Mouse (Mus musculus) neural tube, embryonic 11.5 days (tissue): Measurements from ENCODE around the gene Zfp316. TPM values are rescaled to one million over a fixed set of nuclear protein-coding genes. Genes with fewer than 3 reads are reported as not detected.

Source experiments
- ATAC-seq: fragments of 200-750 bp; cut with Nextera tagmentation; 2 replicates; pipeline ENCODE4 v1.8.0; 2017; ENCODE audit warnings: moderate number of reproducible peaks, mild to moderate bottlenecking, moderate TSS enrichment, moderate library complexity; ENCODE audit not compliant: insufficient read depth, low FRiP score, low TSS enrichment
- DNase-seq: peaks from one replicate; pipeline ENCODE4 v3.0.0-alpha.2; 2015; ENCODE audit warnings: low spot score
- H3K27ac ChIP-seq: fragments of 300-500 bp; sonication (generic); 2 replicates; pipeline ENCODE4 v1.5.1; 2014; ENCODE audit warnings: low read depth, mild to moderate bottlenecking, low read length
- H3K27me3 ChIP-seq: fragments of 300-500 bp; sonication (generic); 2 replicates; pipeline ENCODE4 v1.6.1; 2014; ENCODE audit warnings: mild to moderate bottlenecking, low read length, mixed read lengths; ENCODE audit not compliant: control insufficient read depth, insufficient read depth
- H3K36me3 ChIP-seq: fragments of 300-500 bp; sonication (generic); 2 replicates; pipeline ENCODE4 v1.6.1; 2014; ENCODE audit warnings: mild to moderate bottlenecking, low read length, moderate library complexity, mixed read lengths; ENCODE audit not compliant: control insufficient read depth, insufficient read depth
- H3K4me1 ChIP-seq: fragments of 300-500 bp; sonication (generic); 2 replicates; pipeline ENCODE4 v1.6.1; 2014; ENCODE audit warnings: low read length, mixed read lengths; ENCODE audit not compliant: control insufficient read depth, insufficient read depth
- H3K4me2 ChIP-seq: fragments of 300-500 bp; sonication (generic); 2 replicates; pipeline ENCODE4 v1.6.1; 2014; ENCODE audit warnings: low read depth, mild to moderate bottlenecking, moderate library complexity
- H3K4me3 ChIP-seq: fragments of 300-500 bp; sonication (generic); 2 replicates; pipeline ENCODE4 v1.5.1; 2014; ENCODE audit warnings: low read depth, low read length
- H3K9ac ChIP-seq: fragments of 300-500 bp; sonication (generic); 2 replicates; pipeline ENCODE4 v1.6.1; 2014; ENCODE audit warnings: mild to moderate bottlenecking, low read length
- H3K9me3 ChIP-seq: fragments of 300-500 bp; sonication (generic); 2 replicates; pipeline ENCODE4 v1.6.1; 2016; ENCODE audit warnings: low read length; ENCODE audit not compliant: control insufficient read depth
- WGBS: fragments of 180-500 bp; shearing (Covaris S2); extraction: QIAGEN DNeasy Blood & Tissue Kit; methylation state at CpG from one replicate; pipeline ENCODE4 v1.1.7; 2014; 5-methylcytosine and 5-hydroxymethylcytosine counted together
- polyA plus RNA-seq: library from polyadenylated mRNA; unstranded; fragments of >200 nt; fragmentation: Nextera tagmentation; extraction: Ambion mirVana; gene quantifications from 2 replicates; pipeline ENCODE4 v1.2.1, GENCODE M21; 2014

Gene Zfp316
- 4.1 and 4.8 TPM in 2 replicates for polyA plus RNA-seq

DNA sequence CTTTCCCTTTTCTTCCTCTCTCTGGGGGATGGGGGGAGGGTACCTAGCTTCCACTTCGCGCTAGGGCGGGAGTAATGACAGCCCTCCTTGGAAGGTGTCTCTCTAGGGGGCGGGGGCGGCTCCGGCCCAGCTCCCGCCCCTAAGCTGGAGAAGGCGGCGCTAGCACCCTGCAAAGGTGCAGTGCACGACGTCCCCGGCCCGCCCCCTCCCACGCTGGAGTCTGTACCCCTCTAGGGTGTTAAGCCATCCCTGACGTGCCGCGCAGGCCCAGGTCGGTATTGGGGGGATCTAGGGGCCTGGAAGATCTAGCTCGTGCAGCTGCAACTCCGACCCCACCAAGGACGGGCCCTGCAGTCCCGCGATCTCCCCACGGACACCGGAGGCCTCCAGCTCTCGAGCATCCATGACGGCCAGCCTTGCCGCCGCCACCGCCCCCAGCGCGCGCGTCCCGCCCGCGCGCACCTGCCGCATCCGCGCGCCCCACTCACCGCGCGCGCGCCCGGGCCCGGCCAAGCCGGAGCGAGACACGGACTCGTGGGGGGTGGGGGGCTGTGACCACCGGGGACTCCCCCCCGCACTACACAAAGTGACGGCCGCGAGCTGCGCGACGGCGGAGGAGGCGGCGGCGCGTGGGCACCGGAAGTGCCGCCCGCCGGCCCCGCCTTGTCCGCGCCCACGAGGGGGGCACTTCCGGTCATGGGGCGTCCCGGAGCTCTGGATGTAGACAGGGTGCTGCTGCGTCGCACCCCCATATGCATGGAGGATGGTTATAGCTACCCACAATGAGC lies at the start of gene Zfp316:
TSS of gene Zfp316 (minus strand) at position 660 of the 788 bp plus-strand sequence.
- WGBS: under 1% methylated on average over 69 of the region's 79 CpGs
- peak within 1 kb of the TSS; percentile 92 for H3K4me2 ChIP-seq
- ATAC-seq: peak; percentile 75

DNA sequence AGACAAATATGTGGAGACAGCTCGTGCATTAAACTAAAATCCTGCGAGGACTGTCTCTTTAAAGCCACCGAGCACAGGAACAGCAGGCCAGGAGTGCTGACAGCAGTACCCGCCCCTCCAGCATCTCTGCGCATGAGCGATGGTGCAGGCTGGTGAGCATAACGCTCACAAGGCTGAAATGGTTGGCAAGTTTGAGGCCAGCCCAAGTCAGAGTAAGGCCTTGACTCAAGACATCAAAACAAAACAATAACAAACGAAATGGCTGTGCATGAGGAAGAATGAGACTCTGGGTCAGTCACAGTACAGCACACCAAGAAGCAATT lies 47.4 kb upstream of the Zfp316 start:
- Histone ChIP-seq H3K4me3 (no peak overlapping the region), H3K27ac (no peak overlapping the region), H3K9me3 (no peaks in the 10 kb centered on the region), H3K4me1 (peaks cover 6% of the 10 kb centered on the region), H3K27me3 (no peaks in the 10 kb centered on the region), H3K9ac (no peak overlapping the region), H3K4me2 (no peak overlapping the region), H3K36me3 (peaks cover 4% of the 10 kb centered on the region)
- ATAC-seq: no peak
- WGBS: 92% methylated on average over 8 of the region's 8 CpGs
- no peak for DNase-seq

More for the DNA sequence above, at the start of gene Zfp316:
- Histone ChIP-seq H3K27me3 (no peaks in the 10 kb centered on the region), H3K27ac (peak within 1 kb of the TSS; percentile 53), H3K4me1 (peaks cover 17% of the 10 kb centered on the region), H3K9me3 (no peaks in the 10 kb centered on the region), H3K9ac (peak within 1 kb of the TSS; percentile 91), H3K36me3 (no peaks in the 10 kb centered on the region), H3K4me3 (peak within 1 kb of the TSS; percentile 97)
- DNase-seq: peak; percentile 86

DNA sequence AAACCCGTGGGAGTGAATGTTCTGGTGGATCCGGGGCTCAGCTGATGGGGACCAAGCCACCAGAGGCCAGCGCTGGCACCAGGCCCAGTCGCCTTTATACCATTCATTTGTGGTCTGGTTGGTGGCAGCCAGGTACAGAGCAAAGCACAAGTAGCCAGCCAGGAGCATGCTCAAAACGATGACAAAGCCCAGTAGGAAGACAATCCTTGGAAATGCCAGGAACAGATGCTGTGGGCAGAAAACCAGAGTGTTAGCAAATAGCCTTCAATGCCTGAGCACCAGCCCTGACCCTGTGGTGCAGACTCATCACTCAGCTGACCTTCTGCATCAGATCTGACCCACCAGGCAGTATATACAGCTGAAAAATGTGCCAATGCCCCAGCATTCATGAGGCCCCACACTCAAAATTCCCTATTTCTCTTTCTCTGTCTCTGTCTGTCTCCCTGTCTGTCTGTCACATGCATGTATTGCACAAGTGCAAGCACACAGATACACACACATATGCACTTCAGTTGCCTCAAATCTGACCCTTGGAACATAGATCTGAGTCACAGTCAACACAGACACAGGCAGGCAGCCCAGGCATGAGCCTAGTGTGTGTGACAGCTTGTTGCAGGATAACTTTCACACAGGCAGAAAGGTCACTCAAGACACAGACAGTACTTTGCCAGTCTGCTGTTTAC lies 46.9 kb upstream of the Zfp316 start:
- Histone ChIP-seq H3K4me1 (peaks cover 6% of the 10 kb centered on the region), H3K9ac (no peak overlapping the region), H3K36me3 (peaks cover 6% of the 10 kb centered on the region), H3K27ac (no peak overlapping the region), H3K4me2 (no peak overlapping the region), H3K4me3 (no peak overlapping the region), H3K27me3 (no peaks in the 10 kb centered on the region), H3K9me3 (no peaks in the 10 kb centered on the region)
- no peak for ATAC-seq
- no peak for DNase-seq
- WGBS: 96% methylated on average over 5 of the region's 5 CpGs

DNA sequence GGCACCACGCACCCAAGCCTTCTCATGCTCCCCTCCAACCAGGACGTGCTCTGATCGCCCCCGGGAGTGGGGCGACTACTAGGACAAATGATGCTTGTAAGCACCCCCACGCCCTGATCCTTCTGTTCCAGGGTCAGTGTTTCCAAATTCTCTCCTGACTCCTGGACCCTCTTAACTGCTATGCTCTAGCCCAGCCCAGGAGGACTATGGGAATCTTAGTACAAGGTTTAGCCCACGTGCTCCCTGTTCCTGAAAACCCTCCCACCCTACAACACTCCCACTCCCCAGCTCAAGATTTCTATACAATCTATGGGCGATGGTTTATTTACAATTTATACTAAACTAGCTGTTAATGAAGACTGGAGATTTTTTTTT lies 45.7 kb upstream of the Zfp316 start:
- 12% methylated on average over 8 of the region's 8 CpGs for WGBS
- no peaks in the 10 kb centered on the region for H3K27me3 ChIP-seq
- H3K4me2 ChIP-seq: 0 out of 2 replicates have a peak overlapping the region, but pooled peaks have one; percentile 15
- H3K4me1 ChIP-seq: peaks cover 6% of the 10 kb centered on the region
- DNase-seq (no peak), ATAC-seq (peak; percentile 40; the same call in 1 of the 2 replicates)
- H3K4me3 ChIP-seq: peak overlapping the region; percentile 86
- no peaks in the 10 kb centered on the region for H3K9me3 ChIP-seq
- H3K27ac ChIP-seq: no peak overlapping the region
- peak overlapping the region; percentile 36; the same call in 1 of the 2 replicates for H3K9ac ChIP-seq
- peaks cover 14% of the 10 kb centered on the region for H3K36me3 ChIP-seq

DNA sequence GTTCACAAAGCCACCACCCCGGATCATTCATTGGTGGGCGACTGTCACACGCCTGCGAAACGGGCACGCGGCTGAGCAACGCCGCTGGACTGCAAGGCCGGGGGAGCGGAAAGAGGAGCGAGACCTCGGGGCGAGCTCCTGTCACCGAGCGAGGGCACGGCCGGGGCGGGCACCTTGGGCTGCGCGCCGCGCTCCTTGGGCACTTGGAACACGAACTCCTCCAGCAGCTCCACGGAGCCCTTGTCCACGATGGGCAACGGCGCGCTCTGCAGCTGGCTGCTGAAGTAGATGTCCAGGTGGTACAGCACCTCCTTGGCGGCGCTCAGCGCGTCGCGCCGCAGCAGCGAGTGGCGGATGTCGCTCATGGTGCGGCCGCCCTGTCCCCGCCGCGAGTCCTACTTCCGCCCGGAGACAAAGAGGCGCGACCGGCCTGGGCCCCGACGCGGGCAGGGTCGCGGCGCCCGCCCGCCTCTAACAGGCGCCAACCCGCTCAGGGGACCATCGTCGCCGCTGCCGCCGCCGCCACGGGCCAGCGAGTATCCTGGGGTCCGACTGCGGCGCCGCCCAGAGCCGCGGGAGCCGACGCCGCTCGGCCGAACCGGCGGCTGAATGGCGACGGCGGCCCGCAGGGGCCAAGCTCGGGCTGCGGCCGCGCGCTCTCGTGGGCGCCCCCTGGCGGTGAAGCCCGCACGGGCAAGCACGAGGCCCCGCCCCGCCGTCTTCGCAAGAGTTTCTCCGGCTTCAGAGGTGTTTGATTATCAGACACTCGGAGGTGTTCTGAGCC lies 45.1 kb upstream of the Zfp316 start, which contains the start of gene E130309D02Rik:
TSS of gene E130309D02Rik (minus strand) at position 631 of the 784 bp plus-strand sequence.
- H3K36me3 ChIP-seq: peaks cover 15% of the 10 kb centered on the region
- no peaks in the 10 kb centered on the region for H3K9me3 ChIP-seq
- DNase-seq (peak; percentile 91), ATAC-seq (peak; percentile 86)
- H3K4me3 ChIP-seq: peak within 1 kb of the TSS; percentile 86
- peaks cover 6% of the 10 kb centered on the region for H3K4me1 ChIP-seq
- peak within 1 kb of the TSS; percentile 84 for H3K4me2 ChIP-seq
- H3K27ac ChIP-seq: peak within 1 kb of the TSS; percentile 96
- H3K27me3 ChIP-seq: no peaks in the 10 kb centered on the region
- under 1% methylated on average over 96 of the region's 101 CpGs for WGBS
- peak within 1 kb of the TSS; percentile 96 for H3K9ac ChIP-seq

DNA sequence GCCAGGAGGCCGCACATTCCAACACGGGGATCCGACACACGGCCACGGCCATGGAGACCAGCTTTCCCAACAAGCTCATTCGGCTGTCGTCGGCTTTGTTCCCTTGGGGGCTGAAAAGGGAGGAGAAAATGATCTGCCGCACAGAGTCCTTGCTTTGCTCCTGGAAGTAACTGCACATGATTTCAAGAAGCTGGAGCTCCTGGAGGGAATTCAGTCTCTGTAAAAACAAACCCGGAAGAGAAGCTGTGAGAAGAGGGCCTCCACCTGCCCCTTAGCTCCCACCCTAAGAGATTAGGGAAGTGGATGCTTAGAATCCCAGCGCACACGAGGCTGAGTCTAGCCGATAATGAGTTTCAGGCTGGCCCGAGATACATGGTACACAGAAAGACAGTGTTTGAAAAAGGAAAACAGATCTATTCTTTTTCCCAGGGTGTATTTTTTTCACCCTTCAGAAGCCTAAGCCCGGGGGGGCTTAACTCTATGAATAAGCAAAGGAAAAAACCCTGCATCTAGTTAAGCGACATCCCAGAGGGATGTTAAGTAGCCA lies 44.4 kb upstream of the Zfp316 start:
- DNase-seq (peak; percentile 46), ATAC-seq (peak; percentile 0)
- Histone ChIP-seq H3K36me3 (peaks cover 17% of the 10 kb centered on the region), H3K27me3 (no peaks in the 10 kb centered on the region), H3K9ac (peak overlapping the region; percentile 96), H3K9me3 (no peaks in the 10 kb centered on the region), H3K27ac (peak overlapping the region; percentile 96), H3K4me2 (peak overlapping the region; percentile 84), H3K4me1 (peaks cover 6% of the 10 kb centered on the region), H3K4me3 (peak overlapping the region; percentile 86)
- 3% methylated on average over 16 of the region's 16 CpGs for WGBS

DNA sequence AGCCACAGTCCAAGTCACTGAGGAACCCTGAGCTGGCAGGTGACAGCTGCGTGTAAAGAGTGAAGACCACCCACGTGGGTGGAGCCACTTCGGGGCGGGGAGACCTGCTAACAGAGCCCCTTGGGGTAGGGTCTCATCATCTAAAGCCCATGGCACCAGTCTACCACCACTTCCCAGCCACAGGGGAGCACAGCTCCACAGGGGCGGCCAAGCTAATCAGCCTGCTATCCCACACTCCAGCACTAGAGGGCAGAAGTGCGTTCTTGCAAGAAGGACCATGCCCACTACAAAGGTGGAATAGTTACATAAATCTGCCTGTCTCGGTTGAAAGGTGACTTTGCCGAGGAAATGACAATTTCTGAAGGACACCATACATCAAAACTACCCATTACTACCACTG lies 42.1 kb upstream of the Zfp316 start:
- WGBS: 71% methylated on average over 8 of the region's 8 CpGs
- Histone ChIP-seq H3K4me2 (no peak overlapping the region), H3K4me1 (peaks cover 6% of the 10 kb centered on the region), H3K4me3 (no peak overlapping the region), H3K27me3 (no peaks in the 10 kb centered on the region), H3K9ac (no peak overlapping the region), H3K27ac (no peak overlapping the region), H3K9me3 (no peaks in the 10 kb centered on the region), H3K36me3 (peaks cover 22% of the 10 kb centered on the region)
- DNase-seq: peak; percentile 77
- no peak for ATAC-seq

DNA sequence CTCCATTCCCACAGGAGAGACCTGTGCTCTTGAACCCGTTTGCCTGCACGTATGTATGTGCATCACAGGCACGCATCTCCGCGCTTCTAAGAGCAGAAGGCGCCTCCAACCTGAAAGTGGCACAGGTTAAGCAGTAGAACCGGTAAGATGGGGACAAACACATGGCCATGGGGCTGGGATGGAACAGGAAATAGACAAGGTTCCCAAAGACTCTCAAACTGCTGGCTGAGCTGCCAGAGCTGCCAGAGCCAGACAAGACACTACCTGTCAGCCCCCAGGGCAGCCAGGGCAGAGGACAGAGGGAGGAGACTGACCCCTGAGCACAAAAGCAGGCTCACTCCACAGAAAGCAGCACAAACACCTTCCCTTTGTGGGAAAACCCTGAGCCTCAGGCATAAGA lies 40.1 kb upstream of the Zfp316 start:
- Histone ChIP-seq H3K36me3 (peaks cover 32% of the 10 kb centered on the region), H3K9ac (no peak overlapping the region), H3K4me3 (no peak overlapping the region), H3K9me3 (no peaks in the 10 kb centered on the region), H3K4me1 (peaks cover 6% of the 10 kb centered on the region), H3K27me3 (no peaks in the 10 kb centered on the region), H3K4me2 (no peak overlapping the region), H3K27ac (no peak overlapping the region)
- WGBS: 96% methylated on average over 7 of the region's 7 CpGs
- ATAC-seq: no peak
- no peak for DNase-seq
